ENCODE assay signal across 9 mouse cellular contexts in the genomic region with DNA sequence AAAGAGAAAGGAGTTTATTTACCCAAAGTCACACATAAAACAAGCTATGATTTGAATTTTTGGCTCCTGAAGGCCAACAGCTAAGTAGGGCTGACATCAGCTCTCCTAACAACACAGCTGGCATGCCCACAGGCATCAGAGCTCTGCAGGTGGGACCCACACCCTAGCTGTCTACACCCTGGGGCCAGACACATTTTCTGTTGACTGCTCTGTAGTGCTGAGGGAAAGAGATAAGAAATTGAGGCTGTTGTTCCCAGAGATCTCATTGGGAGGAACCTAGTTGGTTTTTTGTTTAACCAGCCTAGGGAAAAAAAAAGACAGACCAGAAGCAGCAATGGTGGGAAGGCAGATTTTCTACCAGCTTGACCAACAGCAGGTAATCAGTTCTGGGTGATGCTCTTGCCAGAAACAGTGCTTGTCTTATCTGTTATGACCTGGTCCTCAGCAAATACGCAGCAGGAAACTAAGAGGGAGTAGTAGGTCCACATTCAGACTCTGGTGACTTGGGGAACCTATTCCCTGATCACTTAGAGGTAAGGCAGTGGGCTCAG. TPM values are rescaled to one million over a fixed set of nuclear protein-coding genes. Genes with fewer than 3 reads are reported as not detected.
A peak's percentile ranks its signal among the peaks of the same experiment; 100 is the strongest.
DNase-seq lines count a peak whose midpoint lies in the region; ATAC-seq and TF ChIP-seq lines count a peak whose summit lies in the region.
"Had no signal": no experiment of that assay in that cellular context is flagged by ENCODE, and none has a peak within 500 bp of the region (broad histone marks: within the 10 kb centered on the region; RNA-seq: fewer than 3 reads in every experiment).

No protein-coding gene starts in this region.

- H3K27ac ChIP-seq in gastrocnemius, adult 2 months, result peak overlapping the region; percentile 90; the same call in 1 of the 2 replicates
- no peak overlapping the region for H3K27ac ChIP-seq in limb, embryonic 14.5 days (replicated peaks; ENCODE audit: low read depth, low read length)
- H3K27ac ChIP-seq in stomach, embryonic 16.5 days (ENCODE audit: low read length), result no peak overlapping the region
- no peak overlapping the region for H3K27ac ChIP-seq in forebrain, embryonic 12.5 days

- ATAC-seq in limb, embryonic 14.5 days (ENCODE audit: low FRiP score, low read depth), result no peak
- ATAC-seq in stomach, embryonic 16.5 days (ENCODE audit: insufficient read depth, low FRiP score), result 0 out of 2 replicates have a peak, but pooled peaks have one; percentile 39
- no peak for ATAC-seq in forebrain, embryonic 12.5 days (ENCODE audit: low FRiP score)
- ATAC-seq: inflammation-experienced regulatory T-cells, adult 6 months had no signal

- intact Hi-C loops in gastrocnemius, adult 2 months (cut with DNase I), result no loop called here
- intact Hi-C loops in left cerebral cortex, postnatal 4 days (cut with DNase I), result no loop called here

- no peak for DNase-seq in gastrocnemius, adult 2 months
- DNase-seq in gastrocnemius, adult 18-20 months (ENCODE audit: low spot score), result no peak
- DNase-seq in spleen, adult 12 weeks (ENCODE audit: low spot score), result peak; percentile 66
- DNase-seq in spleen, adult 18-20 months, result no peak
- DNase-seq in limb, embryonic 14.5 days (ENCODE audit: low spot score), result no peak
- no peak for DNase-seq in left cerebral cortex, postnatal 4 days

- TF ChIP-seq CTCF in gastrocnemius, adult 2 months (IDR thresholded peaks at IDR 0.05), result no peak

- no peaks in the 10 kb centered on the region for H3K36me3 ChIP-seq in limb, embryonic 14.5 days (ENCODE audit: control insufficient read depth, insufficient read depth, low read length)
- no peaks in the 10 kb centered on the region for H3K36me3 ChIP-seq in stomach, embryonic 16.5 days (ENCODE audit: control insufficient read depth, insufficient read depth, low read length)
- H3K36me3 ChIP-seq in forebrain, embryonic 12.5 days (replicated peaks), result no peaks in the 10 kb centered on the region

- no peak overlapping the region for H3K4me3 ChIP-seq in gastrocnemius, adult 2 months
- H3K4me3 ChIP-seq in limb, embryonic 14.5 days (replicated peaks; ENCODE audit: low read length), result no peak overlapping the region
- H3K4me3 ChIP-seq in stomach, embryonic 16.5 days (replicated peaks; ENCODE audit: low read length), result no peak overlapping the region
- no peak overlapping the region for H3K4me3 ChIP-seq in forebrain, embryonic 12.5 days (replicated peaks)

- no peak overlapping the region for H3K9ac ChIP-seq in limb, embryonic 14.5 days (ENCODE audit: low read depth, low read length, severe bottlenecking)
- no peak overlapping the region for H3K9ac ChIP-seq in stomach, embryonic 16.5 days (ENCODE audit: low read length)
- no peak overlapping the region for H3K9ac ChIP-seq in forebrain, embryonic 12.5 days

- peaks cover 5% of the 10 kb centered on the region; the same call in 1 of the 2 replicates for H3K27me3 ChIP-seq in limb, embryonic 14.5 days (ENCODE audit: control insufficient read depth, insufficient read depth, low read length)
- H3K27me3 ChIP-seq in stomach, embryonic 16.5 days (ENCODE audit: control insufficient read depth, insufficient read depth, low read length), result peaks cover 3% of the 10 kb centered on the region; the same call in 1 of the 2 replicates
- H3K27me3 ChIP-seq in forebrain, embryonic 12.5 days, result peaks cover 51% of the 10 kb centered on the region

- TF ChIP-seq POLR2A in limb, embryonic 14.5 days (IDR thresholded peaks at IDR 0.05; ENCODE audit: borderline replicate concordance, extremely low read depth, insufficient read depth, insufficient read length), result no peak

- no peaks in the 10 kb centered on the region for H3K9me3 ChIP-seq in limb, embryonic 14.5 days (ENCODE audit: control insufficient read depth, low read length)
- no peaks in the 10 kb centered on the region for H3K9me3 ChIP-seq in stomach, embryonic 16.5 days (replicated peaks; ENCODE audit: control insufficient read depth, low read length)
- H3K9me3 ChIP-seq in forebrain, embryonic 12.5 days, result no peaks in the 10 kb centered on the region

- H3K4me1 ChIP-seq in limb, embryonic 14.5 days (ENCODE audit: control insufficient read depth, insufficient read depth, low read length), result peaks cover 11% of the 10 kb centered on the region
- peaks cover 16% of the 10 kb centered on the region; the same call in 1 of the 2 replicates for H3K4me1 ChIP-seq in stomach, embryonic 16.5 days (ENCODE audit: control insufficient read depth, insufficient read depth, low read length)
- peaks cover 13% of the 10 kb centered on the region for H3K4me1 ChIP-seq in forebrain, embryonic 12.5 days

- peak overlapping the region; percentile 94; the same call in 1 of the 2 replicates for H3K4me2 ChIP-seq in limb, embryonic 14.5 days (replicated peaks; ENCODE audit: low read depth, low read length, severe bottlenecking)
- no peak overlapping the region for H3K4me2 ChIP-seq in stomach, embryonic 16.5 days (ENCODE audit: low read depth, low read length)
- H3K4me2 ChIP-seq in forebrain, embryonic 12.5 days, result no peak overlapping the region

- 85% methylated on average over 1 of the region's 1 CpGs for WGBS in limb, embryonic 14.5 days
- WGBS in stomach, embryonic 16.5 days, result 72% methylated on average over 1 of the region's 1 CpGs
- WGBS in forebrain, embryonic 12.5 days, result 79% methylated on average over 1 of the region's 1 CpGs

RNA-seq across cellular contexts. Expression of a gene that starts 1.3 kb away (rescaled TPM):
- total RNA-seq in gastrocnemius, adult 2 months (2021), result 1 to 10 TPM; 1.9 to 2.6 TPM
- 1 to 10 TPM; 2.9 to 3.1 TPM for total RNA-seq in gastrocnemius, adult 18-20 months (2021)
- 2.7 and 3.2 TPM in 2 replicates for polyA plus RNA-seq in limb, embryonic 14.5 days (2012; rRNA removed)
- polyA plus RNA-seq in limb, embryonic 14.5 days (2014; fragmentation: Nextera tagmentation; extraction: Ambion mirVana), result 3.4 and 5.2 TPM in 2 replicates
- 2.7 and 2.9 TPM in 2 replicates for polyA plus RNA-seq in stomach, embryonic 16.5 days (2015; fragmentation: Nextera tagmentation; extraction: Ambion mirVana)
- 1 to 10 TPM; 4.0 to 4.7 TPM for total RNA-seq in left cerebral cortex, postnatal 4 days (2021)
- polyA plus RNA-seq in forebrain, embryonic 12.5 days (2016; fragmentation: Nextera tagmentation; extraction: Ambion mirVana), result 0.92 and 1.6 TPM in 2 replicates

RNA-seq across cellular contexts. Expression of a gene that starts 42.2 kb away (rescaled TPM):
- total RNA-seq in gastrocnemius, adult 2 months (2021), result 1 to 10 TPM; 4.7 to 7.9 TPM
- 1 to 10 TPM; 5.1 to 5.6 TPM for total RNA-seq in gastrocnemius, adult 18-20 months (2021)
- 115 and 157 TPM in 2 replicates for polyA plus RNA-seq in limb, embryonic 14.5 days (2012; rRNA removed)
- 129 and 141 TPM in 2 replicates for polyA plus RNA-seq in limb, embryonic 14.5 days (2014; fragmentation: Nextera tagmentation; extraction: Ambion mirVana)
- 63.7 and 65.9 TPM in 2 replicates for polyA plus RNA-seq in stomach, embryonic 16.5 days (2015; fragmentation: Nextera tagmentation; extraction: Ambion mirVana)
- total RNA-seq in left cerebral cortex, postnatal 4 days (2021), result 10 to 100 TPM; 11.9 to 13.5 TPM
- polyA plus RNA-seq in forebrain, embryonic 12.5 days (2016; fragmentation: Nextera tagmentation; extraction: Ambion mirVana), result 38.2 and 43.8 TPM in 2 replicates

RNA-seq across cellular contexts. Expression of a gene that starts 46.4 kb away (rescaled TPM):
- total RNA-seq in gastrocnemius, adult 2 months (2021), result 1 to 10 TPM in 1 of 2 experiments, under 1 TPM in 1; 0.94 to 1.2 TPM
- under 1 TPM; 0.78 to 0.95 TPM for total RNA-seq in gastrocnemius, adult 18-20 months (2021)
- polyA plus RNA-seq in limb, embryonic 14.5 days (2012; rRNA removed), result 9.7 and 11.9 TPM in 2 replicates
- 5.9 and 6.2 TPM in 2 replicates for polyA plus RNA-seq in limb, embryonic 14.5 days (2014; fragmentation: Nextera tagmentation; extraction: Ambion mirVana)
- 8.9 and 9.2 TPM in 2 replicates for polyA plus RNA-seq in stomach, embryonic 16.5 days (2015; fragmentation: Nextera tagmentation; extraction: Ambion mirVana)
- total RNA-seq in left cerebral cortex, postnatal 4 days (2021), result 1 to 10 TPM; 4.1 to 5.7 TPM
- polyA plus RNA-seq in forebrain, embryonic 12.5 days (2016; fragmentation: Nextera tagmentation; extraction: Ambion mirVana), result 1.4 and 2.7 TPM in 2 replicates
